Mouse (Mus musculus): Measurements from ENCODE around the gene Dsn1. TPM values are rescaled to one million over a fixed set of nuclear protein-coding genes. Genes with fewer than 3 reads are reported as not detected.

The Dsn1 gene
- polyA plus RNA-seq, 1 experiment = 4.8 TPM

GRCm38 (mm10) chr2:157016529-157017270 is 9.7 kb upstream of the Dsn1 start:
- Histone ChIP-seq H3K79me2 (ENCODE audit: control insufficient read depth, insufficient read depth) (no peaks in the 10 kb centered on the region), H3K4me2 (ENCODE audit: low read depth) (no peak overlapping the region), H3ac (ENCODE audit: control insufficient read depth, insufficient read length) (no peak overlapping the region), H3K27me3 (ENCODE audit: control insufficient read depth, insufficient read depth, insufficient read length) (no peaks in the 10 kb centered on the region), H3K4me3 (no peak overlapping the region), H3K36me3 (ENCODE audit: control insufficient read depth, insufficient read depth) (peaks cover 46% of the 10 kb centered on the region)
- TF ChIP-seq CEBPB (IDR thresholded peaks at IDR 0.05; ENCODE audit: insufficient read depth, poor library complexity, severe bottlenecking) (no peak), TCF12 (IDR thresholded peaks at IDR 0.05; ENCODE audit: insufficient read depth, poor library complexity, severe bottlenecking) (no peak), POLR2A (IDR thresholded peaks at IDR 0.05; ENCODE audit: insufficient read length, low read depth) (no peak), MYOG (IDR thresholded peaks at IDR 0.05; ENCODE audit: control insufficient read depth in 1 of 3, insufficient read depth in 1 of 3, insufficient read length in 2 of 3, low read depth in 2 of 3) (no peak), USF1 (IDR thresholded peaks at IDR 0.05; ENCODE audit: low read depth) (no peak), TCF3 (IDR thresholded peaks at IDR 0.05; ENCODE audit: insufficient read length, low read depth) (no peak), REST (IDR thresholded peaks at IDR 0.05; ENCODE audit: insufficient read depth, insufficient read length) (no peak), MYOD1 (IDR thresholded peaks at IDR 0.05; ENCODE audit: control insufficient read depth in 1 of 3, insufficient read length in 2 of 3, low read depth in 2 of 3) (no peak), E2F4 (IDR thresholded peaks at IDR 0.05; ENCODE audit: insufficient read depth) (no peak), SRF (IDR thresholded peaks at IDR 0.05; ENCODE audit: control insufficient read depth, insufficient read length, low read depth) (no peak), POLR2AphosphoS2 (IDR thresholded peaks at IDR 0.05; ENCODE audit: insufficient read length, low read depth) (no peak), MAX (IDR thresholded peaks at IDR 0.05; ENCODE audit: low read depth) (no peak)

GRCm38 (mm10) chr2:157012341-157012740 is 5.4 kb upstream of the Dsn1 start:
- H3K36me3 ChIP-seq (ENCODE audit: control insufficient read depth, insufficient read depth) = peaks cover 12% of the 10 kb centered on the region
- no peak overlapping the region for H3K4me3 ChIP-seq
- no peaks in the 10 kb centered on the region for H3K79me2 ChIP-seq (ENCODE audit: control insufficient read depth, insufficient read depth)
- no peak overlapping the region for H3ac ChIP-seq (ENCODE audit: control insufficient read depth, insufficient read length)
- peak; percentile 10 for TF ChIP-seq POLR2AphosphoS2 (IDR thresholded peaks at IDR 0.05; ENCODE audit: insufficient read length, low read depth)
- no peak for TF ChIP-seq CEBPB (IDR thresholded peaks at IDR 0.05; ENCODE audit: insufficient read depth, poor library complexity, severe bottlenecking)
- no peaks in the 10 kb centered on the region for H3K27me3 ChIP-seq (ENCODE audit: control insufficient read depth, insufficient read depth, insufficient read length)
- no peak overlapping the region for H3K4me2 ChIP-seq (ENCODE audit: low read depth)

- H3K36me3 ChIP-seq (ENCODE audit: control insufficient read depth, insufficient read depth) = peaks cover 4% of the 10 kb centered on the region
- H3K79me2 ChIP-seq (ENCODE audit: control insufficient read depth, insufficient read depth) = peaks cover 8% of the 10 kb centered on the region
- no peak overlapping the region for H3K4me2 ChIP-seq (ENCODE audit: low read depth)
- H3K4me3 ChIP-seq = no peak overlapping the region
- TF ChIP-seq REST (IDR thresholded peaks at IDR 0.05; ENCODE audit: insufficient read depth, insufficient read length) (no peak), SRF (IDR thresholded peaks at IDR 0.05; ENCODE audit: control insufficient read depth, insufficient read length, low read depth) (no peak), POLR2AphosphoS2 (IDR thresholded peaks at IDR 0.05; ENCODE audit: insufficient read length, low read depth) (peak; percentile 64), MAX (IDR thresholded peaks at IDR 0.05; ENCODE audit: low read depth) (no peak), MYOG (IDR thresholded peaks at IDR 0.05; ENCODE audit: control insufficient read depth in 1 of 3, insufficient read depth in 1 of 3, insufficient read length in 2 of 3, low read depth in 2 of 3) (no peak)
- no peaks in the 10 kb centered on the region for H3K27me3 ChIP-seq (ENCODE audit: control insufficient read depth, insufficient read depth, insufficient read length)
- no peak overlapping the region for H3ac ChIP-seq (ENCODE audit: control insufficient read depth, insufficient read length)
Observed at GRCm38 (mm10) chr2:157010634-157011310, 3.8 kb upstream of the Dsn1 start.

GRCm38 (mm10) chr2:157010121-157010520 is 3.2 kb upstream of the Dsn1 start:
- no peaks in the 10 kb centered on the region for H3K36me3 ChIP-seq (ENCODE audit: control insufficient read depth, insufficient read depth)
- H3K79me2 ChIP-seq (ENCODE audit: control insufficient read depth, insufficient read depth) = peaks cover 10% of the 10 kb centered on the region

GRCm38 (mm10) chr2:157008509-157008908 is 1.6 kb upstream of the Dsn1 start:
- Histone ChIP-seq H3K4me3 (no peak overlapping the region), H3ac (ENCODE audit: control insufficient read depth, insufficient read length) (no peak overlapping the region), H3K27me3 (ENCODE audit: control insufficient read depth, insufficient read depth, insufficient read length) (no peaks in the 10 kb centered on the region), H3K36me3 (ENCODE audit: control insufficient read depth, insufficient read depth) (peaks cover 7% of the 10 kb centered on the region), H3K4me2 (ENCODE audit: low read depth) (no peak overlapping the region), H3K79me2 (ENCODE audit: control insufficient read depth, insufficient read depth) (peaks cover 10% of the 10 kb centered on the region)
- TF ChIP-seq POLR2AphosphoS2 (IDR thresholded peaks at IDR 0.05; ENCODE audit: insufficient read length, low read depth) (no peak), MAX (IDR thresholded peaks at IDR 0.05; ENCODE audit: low read depth) (no peak), MYOD1 (IDR thresholded peaks at IDR 0.05; ENCODE audit: control insufficient read depth in 1 of 3, insufficient read length in 2 of 3, low read depth in 2 of 3) (no peak), USF1 (IDR thresholded peaks at IDR 0.05; ENCODE audit: low read depth) (no peak), CEBPB (IDR thresholded peaks at IDR 0.05; ENCODE audit: insufficient read depth, poor library complexity, severe bottlenecking) (no peak), E2F4 (IDR thresholded peaks at IDR 0.05; ENCODE audit: insufficient read depth) (no peak)

More at GRCm38 (mm10) chr2:157010121-157010520, 3.2 kb upstream of the Dsn1 start:
- Histone ChIP-seq H3K27me3 (ENCODE audit: control insufficient read depth, insufficient read depth, insufficient read length) (no peaks in the 10 kb centered on the region), H3K4me3 (no peak overlapping the region), H3ac (ENCODE audit: control insufficient read depth, insufficient read length) (no peak overlapping the region), H3K4me2 (ENCODE audit: low read depth) (no peak overlapping the region)
- TF ChIP-seq MYOG (IDR thresholded peaks at IDR 0.05; ENCODE audit: control insufficient read depth in 1 of 3, insufficient read depth in 1 of 3, insufficient read length in 2 of 3, low read depth in 2 of 3) = peak in 1 of 3 experiments; percentile 8
- TF ChIP-seq E2F4 (IDR thresholded peaks at IDR 0.05; ENCODE audit: insufficient read depth) = no peak
